Mouse (Mus musculus) cortical plate, adult 2 months (tissue): ENCODE measurements around the gene Fbxw11. TPM values are rescaled to one million over a fixed set of nuclear protein-coding genes. Genes with fewer than 3 reads are reported as not detected.

Experiments
- H3K27ac ChIP-seq: fragments of 200-500 bp; 2 replicates; pipeline ENCODE4 v1.5.1; 2012; ENCODE audit warnings: low read length, control low read depth, inconsistent platforms; ENCODE audit not compliant: insufficient read depth
- H3K4me1 ChIP-seq: fragments of 200-500 bp; 2 replicates; pipeline ENCODE4 v1.6.1; 2011; ENCODE audit warnings: low read length; ENCODE audit not compliant: control insufficient read depth, insufficient read depth
- H3K4me3 ChIP-seq: fragments of 200-500 bp; 2 replicates; pipeline ENCODE4 v1.5.1; 2011; ENCODE audit warnings: mild to moderate bottlenecking, low read length, control low read depth; ENCODE audit not compliant: insufficient read depth
- CTCF ChIP-seq: fragments of 200-500 bp; IDR thresholded peaks from 2 replicates; pipeline ENCODE4 v1.5.1; 2011; ENCODE audit warnings: mild to moderate bottlenecking, control low read depth, low read length; ENCODE audit not compliant: insufficient read depth; ENCODE audit errors: extremely low read depth
- POLR2A ChIP-seq: fragments of 200-500 bp; IDR thresholded peaks from 2 replicates; pipeline ENCODE4 v1.6.1; 2011; ENCODE audit warnings: mild to moderate bottlenecking, low read length, control low read depth; ENCODE audit not compliant: insufficient read depth; ENCODE audit errors: extremely low read depth
- polyA plus RNA-seq: library from polyadenylated mRNA; depleted of rRNA; stranded (reverse); fragments of >200 nt; gene quantifications from 2 replicates; pipeline ENCODE4 v1.2.3, GENCODE M21; 2012

The Fbxw11 gene
- polyA plus RNA-seq, 1 experiment = 78.4 TPM

DNA sequence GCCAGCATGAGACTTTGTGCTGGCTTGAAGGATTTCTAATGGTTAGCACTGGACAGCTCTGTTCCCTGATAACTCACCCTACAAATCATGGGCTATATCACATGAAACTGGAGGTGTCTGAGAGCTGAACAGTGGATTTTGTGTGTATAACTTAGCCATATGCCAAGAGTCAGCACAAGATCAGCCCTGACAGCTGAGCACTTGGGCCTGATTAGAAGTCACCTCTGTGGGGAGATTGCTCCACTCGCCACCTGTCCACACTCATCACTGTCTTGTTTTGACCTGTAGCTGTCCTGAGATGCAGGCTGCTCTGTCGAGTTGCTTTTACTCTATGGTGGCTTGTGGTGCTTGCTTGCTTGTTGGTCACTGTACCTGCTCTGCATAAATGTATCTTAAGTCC, 93.8 kb downstream of the Fbxw11 start:
- H3K4me3 ChIP-seq = no peak overlapping the region
- H3K27ac ChIP-seq = no peak overlapping the region
- H3K4me1 ChIP-seq = peaks cover 7% of the 10 kb centered on the region
- TF ChIP-seq CTCF = no peak
- no peak for TF ChIP-seq POLR2A

DNA sequence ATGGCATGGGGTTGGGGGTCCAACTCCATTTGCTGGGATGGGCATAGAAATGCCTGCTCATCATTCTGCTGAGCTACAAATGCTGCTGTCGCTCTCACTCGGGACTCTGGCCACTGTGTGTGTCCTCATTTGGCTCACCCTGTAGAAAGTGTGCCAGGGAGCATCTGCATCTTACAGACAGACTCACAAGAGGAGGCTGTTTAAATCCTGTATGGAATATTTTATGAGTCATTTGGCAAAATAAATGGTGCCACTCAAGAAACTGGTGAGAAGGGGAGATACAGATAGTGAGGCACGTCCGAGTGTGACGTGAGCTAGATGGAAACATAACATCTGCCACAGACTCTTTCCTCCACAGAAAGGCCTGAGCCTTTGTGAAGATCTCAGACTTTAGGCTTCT, 95.2 kb downstream of the Fbxw11 start:
- Histone ChIP-seq H3K4me1 (peaks cover 5% of the 10 kb centered on the region), H3K4me3 (no peak overlapping the region), H3K27ac (no peak overlapping the region)
- no peak for TF ChIP-seq CTCF
- no peak for TF ChIP-seq POLR2A

DNA sequence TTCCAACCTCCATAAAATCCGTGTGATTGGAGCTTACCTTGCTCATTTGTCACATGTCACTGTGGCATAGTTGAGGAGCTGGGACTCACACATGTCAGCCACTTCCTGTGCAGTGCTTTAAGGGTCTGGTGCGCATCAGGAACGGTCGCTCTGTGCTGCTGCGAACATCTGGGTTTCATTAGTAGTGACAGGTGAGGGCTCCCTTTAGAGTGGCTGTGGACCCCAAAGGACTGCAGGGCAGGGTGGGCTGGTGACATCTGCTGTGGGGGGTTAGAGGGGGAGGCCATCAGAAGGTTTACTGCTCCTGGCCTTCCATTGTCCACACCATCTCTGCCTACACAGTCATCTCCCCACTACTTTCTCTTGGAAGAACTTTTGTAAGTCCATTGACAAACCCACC, 101.4 kb downstream of the Fbxw11 start:
- H3K27ac ChIP-seq = no peak overlapping the region

DNA sequence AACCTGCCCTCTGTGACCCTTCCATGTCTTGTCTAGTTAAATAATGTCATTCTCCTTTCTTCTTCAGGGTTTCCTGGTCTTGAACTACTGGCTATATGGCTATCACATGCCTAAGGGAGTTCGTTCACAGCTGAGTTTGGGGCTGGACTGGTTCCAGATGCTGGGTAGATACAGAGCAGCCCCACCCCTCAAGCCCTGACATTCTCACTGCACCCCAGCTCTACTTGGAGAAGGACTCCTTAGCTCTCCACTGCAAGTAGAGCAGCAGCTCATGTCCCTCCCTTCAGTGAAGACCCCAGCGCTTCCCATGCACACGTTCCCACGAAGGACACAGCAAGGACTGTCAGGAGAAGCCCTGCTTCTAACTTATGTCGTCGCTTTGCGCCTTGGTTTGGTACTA, 101.9 kb downstream of the Fbxw11 start:
- TF ChIP-seq POLR2A (no peak), CTCF (no peak)
- Histone ChIP-seq H3K4me1 (no peaks in the 10 kb centered on the region), H3K27ac (no peak overlapping the region), H3K4me3 (no peak overlapping the region)

More for the DNA sequence above, 101.4 kb downstream of the Fbxw11 start:
- TF ChIP-seq CTCF (no peak), POLR2A (no peak)
- Histone ChIP-seq H3K4me1 (no peaks in the 10 kb centered on the region), H3K4me3 (no peak overlapping the region)

DNA sequence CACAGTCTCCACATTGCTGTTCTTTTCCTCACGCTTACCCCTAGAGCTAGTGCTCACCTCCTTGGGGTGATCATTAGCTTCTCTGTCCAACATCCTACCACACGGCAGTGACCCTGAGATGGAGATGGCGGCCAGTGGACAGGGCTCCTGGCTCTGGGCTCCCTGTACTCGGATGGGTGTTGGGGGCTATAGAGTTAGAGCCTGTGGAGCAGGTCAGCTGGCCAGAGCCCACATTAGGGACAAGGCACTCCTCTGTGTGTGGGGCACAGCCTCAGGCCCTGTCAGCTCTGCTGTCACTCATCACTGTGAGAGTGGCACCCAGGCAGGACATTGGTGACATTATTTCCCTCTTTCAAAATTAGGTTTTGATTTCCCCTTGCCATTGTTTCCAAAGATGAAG, 102.9 kb downstream of the Fbxw11 start:
- Histone ChIP-seq H3K27ac (no peak overlapping the region), H3K4me1 (no peaks in the 10 kb centered on the region), H3K4me3 (no peak overlapping the region)
- TF ChIP-seq CTCF = no peak
- no peak for TF ChIP-seq POLR2A

DNA sequence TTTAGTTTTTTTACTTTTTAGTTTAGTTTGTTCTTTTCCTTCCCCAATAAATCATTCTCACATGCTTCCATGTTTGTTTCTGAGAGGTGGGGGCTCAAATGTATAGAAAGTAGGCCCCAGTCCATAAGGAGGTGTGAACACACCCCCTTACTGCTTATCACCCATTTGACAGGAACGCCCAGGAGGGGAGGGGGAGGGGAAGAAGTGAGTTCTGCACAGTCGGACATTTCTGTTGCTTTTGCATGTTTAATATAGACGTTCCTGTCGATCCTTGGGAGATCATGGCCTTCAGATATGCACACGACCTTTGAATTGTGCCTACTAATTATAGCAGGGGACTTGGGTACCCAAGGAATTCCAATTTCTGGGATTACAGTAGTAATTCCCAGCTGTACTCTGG, 103.5 kb downstream of the Fbxw11 start:
- H3K4me3 ChIP-seq = no peak overlapping the region
- no peaks in the 10 kb centered on the region for H3K4me1 ChIP-seq
- H3K27ac ChIP-seq = no peak overlapping the region
- TF ChIP-seq CTCF (no peak), POLR2A (no peak)

DNA sequence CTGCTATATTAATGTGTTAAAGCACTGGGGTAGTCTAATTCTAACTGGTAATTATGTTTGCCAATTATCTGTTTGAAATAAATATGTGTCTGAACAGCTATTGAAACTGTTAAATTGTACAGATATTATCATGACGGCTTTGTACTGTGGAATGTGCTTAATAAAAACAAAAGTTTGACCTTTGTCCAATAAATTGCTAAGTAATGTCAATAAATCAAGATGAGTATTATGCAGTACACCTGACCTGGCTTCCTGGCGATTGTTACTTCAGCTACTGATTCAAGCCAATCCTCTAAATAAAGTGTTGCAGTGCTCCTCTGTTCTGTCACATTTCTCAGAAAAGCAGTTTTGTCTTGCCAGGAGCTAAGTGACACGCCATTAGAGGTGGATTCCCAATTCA, 104.0 kb downstream of the Fbxw11 start:
- no peak overlapping the region for H3K4me3 ChIP-seq
- no peaks in the 10 kb centered on the region for H3K4me1 ChIP-seq
- no peak for TF ChIP-seq POLR2A
- no peak for TF ChIP-seq CTCF
- no peak overlapping the region for H3K27ac ChIP-seq

DNA sequence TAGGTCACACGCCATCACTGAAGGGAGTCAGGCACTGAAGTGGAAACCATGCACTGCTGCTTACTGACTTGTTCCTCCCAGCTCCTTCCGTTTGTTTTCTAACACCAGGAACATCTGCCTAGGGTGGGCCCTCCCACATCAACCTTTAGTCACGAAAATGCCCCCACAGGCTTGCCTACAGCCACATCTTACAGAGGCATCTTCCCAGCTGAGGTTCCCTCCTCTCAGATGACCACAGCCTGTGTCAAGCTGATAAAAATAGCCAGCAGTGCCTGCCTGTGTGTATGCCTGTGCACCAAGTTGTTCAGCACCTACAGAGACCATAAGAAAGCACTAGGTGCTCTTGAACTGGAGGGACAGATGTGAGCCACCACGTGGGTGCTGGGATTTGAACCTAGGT, 106.3 kb downstream of the Fbxw11 start:
- H3K4me3 ChIP-seq = no peak overlapping the region
- TF ChIP-seq POLR2A = no peak
- TF ChIP-seq CTCF = no peak
- no peak overlapping the region for H3K27ac ChIP-seq
- H3K4me1 ChIP-seq = peaks cover 1% of the 10 kb centered on the region; the same call in 1 of the 2 replicates

DNA sequence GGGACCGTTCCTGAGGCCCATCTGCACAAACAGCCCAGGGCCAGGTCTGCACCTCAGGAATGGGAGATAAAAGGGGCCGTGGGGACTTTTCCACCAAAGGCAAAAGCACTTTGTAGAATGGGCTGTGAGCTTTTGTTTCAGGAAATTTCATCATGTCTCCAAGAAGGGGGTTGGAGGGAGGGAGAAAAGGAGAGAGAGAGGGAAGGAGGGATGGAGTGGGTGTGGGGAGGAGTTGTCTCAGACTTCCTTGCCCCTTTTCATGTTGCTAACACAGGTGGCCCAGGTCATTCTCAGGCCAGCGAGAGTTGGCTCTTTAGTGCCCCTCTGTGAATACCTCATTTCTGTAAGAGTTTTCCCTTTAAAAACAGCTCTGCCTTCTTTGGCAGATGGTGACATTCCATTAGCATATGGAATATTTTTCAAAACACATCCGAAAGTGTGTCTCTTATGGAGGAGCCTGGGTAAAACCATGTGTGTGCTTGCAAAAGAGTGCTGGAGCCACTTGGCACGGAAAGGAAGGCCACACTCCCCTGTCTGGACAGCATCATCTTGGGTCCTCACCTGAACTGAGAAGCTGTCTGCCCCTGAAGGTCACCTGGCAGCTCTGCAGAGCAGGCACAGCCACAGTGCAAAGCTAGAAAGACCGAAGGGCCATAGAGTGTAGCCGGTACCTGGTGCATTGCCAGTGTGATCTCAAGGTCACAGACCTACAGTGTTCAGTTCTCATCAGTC, 109.5 kb downstream of the Fbxw11 start:
- Histone ChIP-seq H3K4me3 (no peak overlapping the region), H3K27ac (no peak overlapping the region), H3K4me1 (peaks cover 1% of the 10 kb centered on the region; the same call in 1 of the 2 replicates)
- no peak for TF ChIP-seq CTCF
- TF ChIP-seq POLR2A = no peak

DNA sequence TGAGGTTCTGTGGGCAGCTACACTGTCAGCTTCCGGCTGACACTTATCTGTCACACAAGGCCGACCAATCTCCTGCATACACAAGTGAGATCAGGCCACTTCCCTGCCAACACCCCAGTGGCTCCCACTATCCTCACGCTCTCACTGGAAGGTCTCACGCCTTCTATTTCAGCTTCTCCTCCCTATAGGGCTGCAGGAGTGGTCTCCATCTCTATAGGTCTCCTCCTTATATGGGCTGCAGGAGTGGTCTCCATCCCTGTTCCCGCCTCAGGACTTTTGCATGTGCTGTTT, 110.0 kb downstream of the Fbxw11 start:
- H3K27ac ChIP-seq = no peak overlapping the region
- H3K4me1 ChIP-seq = peaks cover 1% of the 10 kb centered on the region; the same call in 1 of the 2 replicates
- TF ChIP-seq CTCF = no peak
- no peak for TF ChIP-seq POLR2A
- H3K4me3 ChIP-seq = no peak overlapping the region
